Mouse (Mus musculus): ENCODE measurements around the gene Abtb1.

GRCm38 (mm10) chr6:88827395-88828205, 14.2 kb downstream of the Abtb1 start:
- TF ChIP-seq FLI1 (IDR thresholded peaks at IDR 0.05; ENCODE audit: low read length): no peak
- no peak for TF ChIP-seq GATA1 (IDR thresholded peaks at IDR 0.05; ENCODE audit: borderline replicate concordance, low read length)
